Mouse (Mus musculus) spleen, adult 18-20 months (tissue): ENCODE data around the gene Tbxa2r.
A peak's percentile ranks its signal among the peaks of the same experiment; 100 is the strongest.

Experiments used
- DNase-seq, 2 experiments: peaks; one replicate each; pipeline ENCODE4 v3.0.0; 2022; ENCODE audit warnings: mixed read lengths in 2 of 2

The Tbxa2r gene

GRCm38 (mm10) chr10:81300352-81300907, 28.1 kb upstream of the Tbxa2r start:
- no peak for DNase-seq

GRCm38 (mm10) chr10:81301321-81301720, 27.2 kb upstream of the Tbxa2r start:
- no peak for DNase-seq

GRCm38 (mm10) chr10:81302288-81302687, 26.2 kb upstream of the Tbxa2r start:
- no peak for DNase-seq

- DNase-seq = no peak
Measured at GRCm38 (mm10) chr10:81302781-81303218, 25.7 kb upstream of the Tbxa2r start.

GRCm38 (mm10) chr10:81303258-81303657, 25.3 kb upstream of the Tbxa2r start:
- DNase-seq = no peak

GRCm38 (mm10) chr10:81303761-81304160, 24.8 kb upstream of the Tbxa2r start:
- DNase-seq = peak in 1 of 2 experiments; percentile 55

- DNase-seq = peak in 1 of 2 experiments; percentile 65
Measured at GRCm38 (mm10) chr10:81304597-81305238, 23.8 kb upstream of the Tbxa2r start.

GRCm38 (mm10) chr10:81305663-81306062, 22.9 kb upstream of the Tbxa2r start:
- no peak for DNase-seq

- no peak for DNase-seq
Measured at GRCm38 (mm10) chr10:81306173-81306668, 22.3 kb upstream of the Tbxa2r start.

- no peak for DNase-seq
Measured at GRCm38 (mm10) chr10:81306837-81307682, 21.5 kb upstream of the Tbxa2r start.

- no peak for DNase-seq
Measured at GRCm38 (mm10) chr10:81309571-81309970, 19.0 kb upstream of the Tbxa2r start.

- no peak for DNase-seq
Measured at GRCm38 (mm10) chr10:81313581-81313980, 14.9 kb upstream of the Tbxa2r start.

- DNase-seq = no peak
Measured at GRCm38 (mm10) chr10:81314201-81314600, 14.3 kb upstream of the Tbxa2r start.

GRCm38 (mm10) chr10:81315587-81315986, 12.9 kb upstream of the Tbxa2r start:
- no peak for DNase-seq

GRCm38 (mm10) chr10:81316338-81317060, 12.0 kb upstream of the Tbxa2r start:
- DNase-seq = no peak

- DNase-seq = no peak
Measured at GRCm38 (mm10) chr10:81317273-81317672, 11.3 kb upstream of the Tbxa2r start.

- no peak for DNase-seq
Measured at GRCm38 (mm10) chr10:81318589-81319329, 9.8 kb upstream of the Tbxa2r start.

- no peak for DNase-seq
Measured at GRCm38 (mm10) chr10:81319330-81319699, 9.2 kb upstream of the Tbxa2r start.

GRCm38 (mm10) chr10:81319741-81320549, 8.6 kb upstream of the Tbxa2r start:
- peak in 1 of 2 experiments; percentile 93 for DNase-seq

- peak; percentile 97 to 99 for DNase-seq
Measured at GRCm38 (mm10) chr10:81320550-81321347, 7.8 kb upstream of the Tbxa2r start, which contains the start of gene Cactin. Gene Cactin, plus strand, starts transcription at chr10:81321103.
